Comparison of ENCODE assay signal across 10 mouse cellular contexts in the genomic region with DNA sequence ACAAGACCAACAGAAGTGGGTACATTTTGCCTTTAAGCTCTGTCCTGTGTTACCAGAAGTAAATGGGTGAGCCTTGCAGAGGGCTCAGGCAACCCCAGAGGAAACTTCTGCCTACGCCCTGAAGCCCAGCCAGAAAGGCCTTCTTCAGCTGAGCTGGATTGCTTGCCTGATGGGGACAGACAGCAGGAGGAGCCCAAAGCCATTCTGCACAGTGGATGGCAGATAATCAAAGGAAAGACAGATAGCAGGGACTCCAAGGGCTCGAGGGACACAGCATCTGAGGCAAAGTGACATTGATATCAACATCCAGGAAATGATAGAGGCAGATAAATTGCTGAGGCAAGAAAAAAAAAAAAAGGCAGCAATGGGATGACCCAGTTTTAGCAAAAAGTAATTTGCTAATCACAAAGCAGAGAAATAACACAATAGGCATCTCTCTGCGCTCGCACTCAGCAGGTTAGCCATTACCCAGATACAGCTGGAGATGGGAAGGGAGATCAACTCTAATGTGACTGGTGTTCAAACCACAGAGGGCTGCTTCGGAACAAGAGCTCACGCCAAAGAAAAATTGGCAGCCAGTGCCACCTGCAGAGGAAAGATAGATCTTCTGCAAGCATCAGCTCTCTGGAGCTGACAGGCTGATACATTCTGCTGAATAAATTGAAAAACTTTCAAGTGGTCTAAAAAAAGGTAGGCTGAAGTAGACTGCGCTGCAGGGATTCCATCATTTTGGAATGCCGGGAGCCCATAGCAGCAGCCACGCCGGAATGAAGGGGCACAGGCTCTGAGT.
A peak's percentile ranks its signal among the peaks of the same experiment; 100 is the strongest.
DNase-seq lines count a peak whose midpoint lies in the region; ATAC-seq and TF ChIP-seq lines count a peak whose summit lies in the region.
"Had no signal": no experiment of that assay in that cellular context is flagged by ENCODE, and none has a peak within 500 bp of the region (broad histone marks: within the 10 kb centered on the region; RNA-seq: fewer than 3 reads in every experiment).

No protein-coding gene starts in this region.

- no peak for ATAC-seq in heart, embryonic 15.5 days (replicated peaks; ENCODE audit: insufficient number of reproducible peaks, insufficient read depth, low FRiP score, low read depth)
- peak; percentile 84 for ATAC-seq in forebrain, embryonic 16.5 days

- no peak overlapping the region for H3K27ac ChIP-seq in heart, embryonic 15.5 days
- peak overlapping the region; percentile 37; the same call in 1 of the 2 replicates for H3K27ac ChIP-seq in forebrain, embryonic 16.5 days (ENCODE audit: low read length)
- H3K27ac ChIP-seq: embryonic facial prominence, embryonic 15.5 days; liver, embryonic 15.5 days had no signal

- intact Hi-C loops in heart, postnatal 25 days (cut with DNase I), result no loop called here

- no peak for DNase-seq in heart, postnatal 25 days (ENCODE audit: low spot score)
- DNase-seq in layer of hippocampus, postnatal 36 days, result peak; percentile 34 to 37
- DNase-seq in right cerebral cortex, adult 18-20 months, result peak; percentile 43
- no peak for DNase-seq in lung, adult 2 months
- no peak for DNase-seq in kidney, postnatal 10 days
- no peak for DNase-seq in urinary bladder, postnatal 10 days (ENCODE audit: low spot score)

- H3K36me3 ChIP-seq in heart, embryonic 15.5 days, result no peaks in the 10 kb centered on the region
- no peaks in the 10 kb centered on the region for H3K36me3 ChIP-seq in forebrain, embryonic 16.5 days (ENCODE audit: control insufficient read depth, insufficient read depth)
- H3K36me3 ChIP-seq: embryonic facial prominence, embryonic 15.5 days; liver, embryonic 15.5 days had no signal

- WGBS in heart, embryonic 15.5 days, result 43% methylated on average over 10 of the region's 10 CpGs
- 47% methylated on average over 10 of the region's 10 CpGs for WGBS in forebrain, embryonic 16.5 days
- 65% methylated on average over 10 of the region's 10 CpGs for WGBS in lung, adult 2 months

- H3K4me3 ChIP-seq in heart, embryonic 15.5 days, result no peak overlapping the region
- no peak overlapping the region for H3K4me3 ChIP-seq in forebrain, embryonic 16.5 days (replicated peaks; ENCODE audit: low read length)
- no peak overlapping the region for H3K4me3 ChIP-seq in lung, adult 2 months (replicated peaks; ENCODE audit: extremely low read depth, low read depth, low read length)
- H3K4me3 ChIP-seq: embryonic facial prominence, embryonic 15.5 days; liver, embryonic 15.5 days had no signal

- TF ChIP-seq CTCF in lung, adult 2 months (IDR thresholded peaks at IDR 0.05; ENCODE audit: insufficient read depth, low read length), result no peak

- no peak overlapping the region for H3K9ac ChIP-seq in heart, embryonic 15.5 days
- no peak overlapping the region for H3K9ac ChIP-seq in forebrain, embryonic 16.5 days (replicated peaks; ENCODE audit: low read depth, low read length)
- H3K9ac ChIP-seq: embryonic facial prominence, embryonic 15.5 days; liver, embryonic 15.5 days had no signal

- no peaks in the 10 kb centered on the region for H3K9me3 ChIP-seq in heart, embryonic 15.5 days (replicated peaks)
- no peaks in the 10 kb centered on the region for H3K9me3 ChIP-seq in forebrain, embryonic 16.5 days (ENCODE audit: control insufficient read depth, low read length)
- H3K9me3 ChIP-seq: embryonic facial prominence, embryonic 15.5 days; liver, embryonic 15.5 days had no signal

- peaks cover 3% of the 10 kb centered on the region; the same call in 1 of the 2 replicates for H3K4me1 ChIP-seq in heart, embryonic 15.5 days (replicated peaks)
- H3K4me1 ChIP-seq in forebrain, embryonic 16.5 days (replicated peaks; ENCODE audit: control insufficient read depth, insufficient read depth, low read length), result peaks cover 4% of the 10 kb centered on the region; the same call in 1 of the 2 replicates
- no peaks in the 10 kb centered on the region for H3K4me1 ChIP-seq in lung, adult 2 months (ENCODE audit: control insufficient read depth, insufficient read depth, low read length)
- H3K4me1 ChIP-seq: embryonic facial prominence, embryonic 15.5 days; liver, embryonic 15.5 days had no signal

- H3K27me3 ChIP-seq in heart, embryonic 15.5 days, result no peaks in the 10 kb centered on the region
- no peaks in the 10 kb centered on the region for H3K27me3 ChIP-seq in forebrain, embryonic 16.5 days (replicated peaks; ENCODE audit: control insufficient read depth, insufficient read depth, low read length)
- H3K27me3 ChIP-seq: embryonic facial prominence, embryonic 15.5 days; liver, embryonic 15.5 days had no signal

- no peak for TF ChIP-seq POLR2A in lung, adult 2 months (IDR thresholded peaks at IDR 0.05; ENCODE audit: borderline replicate concordance, extremely low read depth, low read depth, low read length)

- H3K4me2 ChIP-seq in heart, embryonic 15.5 days, result 0 out of 2 replicates have a peak overlapping the region, but pooled peaks have one; percentile 6
- peak overlapping the region; percentile 16; the same call in 1 of the 2 replicates for H3K4me2 ChIP-seq in forebrain, embryonic 16.5 days (ENCODE audit: low read length)
- H3K4me2 ChIP-seq: embryonic facial prominence, embryonic 15.5 days; liver, embryonic 15.5 days had no signal

Comparison
In these comparisons a context has a peak if more than half of its experiments do, and no peak if none do; other contexts are left out.
1. DNase-seq: peak in layer of hippocampus, postnatal 36 days (2 of 2) and right cerebral cortex, adult 18-20 months (single experiment); none in heart, postnatal 25 days (single experiment), lung, adult 2 months (single experiment), kidney, postnatal 10 days (single experiment) and urinary bladder, postnatal 10 days (single experiment).